Mouse (Mus musculus): ENCODE measurements around the gene Ctnnd2.

DNA sequence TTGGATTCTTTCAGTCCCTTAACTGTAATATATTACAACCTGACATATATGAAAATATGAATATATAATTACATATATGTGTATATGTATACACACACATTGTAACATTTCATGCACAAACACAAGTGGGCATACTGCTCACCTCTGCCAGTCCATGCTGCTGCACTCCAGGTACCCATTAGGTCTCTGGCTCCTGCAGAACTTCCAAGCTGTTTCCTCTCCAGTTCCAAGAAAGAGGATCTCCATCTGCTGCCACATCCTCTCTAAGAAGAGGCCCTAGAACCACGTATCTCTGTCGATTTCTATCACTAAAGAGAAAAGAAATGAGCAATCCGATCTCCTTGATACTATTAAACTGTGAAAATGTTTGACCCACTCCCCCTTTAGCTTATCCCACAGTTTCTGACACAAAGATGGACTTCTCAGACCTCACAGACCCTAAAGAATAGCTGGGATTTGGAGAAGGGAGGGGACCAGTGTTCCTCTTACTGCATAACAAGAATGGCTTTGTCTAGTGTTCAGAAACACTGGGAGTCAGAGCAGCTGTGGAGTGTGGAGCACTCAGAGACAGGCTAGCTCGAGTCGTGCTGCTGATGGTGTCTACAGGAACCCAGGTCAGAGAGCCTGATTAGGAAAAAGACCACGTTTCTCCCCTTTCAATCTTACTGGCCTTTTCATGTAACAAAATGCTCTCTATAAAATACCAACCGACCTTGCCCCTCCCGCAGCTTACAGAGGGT is 790.2 kb downstream of the Ctnnd2 start:
- TF ChIP-seq CTCF (IDR thresholded peaks at IDR 0.05; ENCODE audit: low read depth) (no peak), EP300 (IDR thresholded peaks at IDR 0.05; ENCODE audit: low read depth) (no peak)

All from heart, postnatal 0 days (tissue).